Mouse (Mus musculus) midbrain, embryonic 15.5 days (tissue): ENCODE results near the gene Hnrnpa1. TPM values are rescaled to one million over a fixed set of nuclear protein-coding genes. Genes with fewer than 3 reads are reported as not detected.
"Not testable (repeated sequence)": the region's sequence is repeated elsewhere in the genome, so short reads cannot be mapped to it uniquely, and the experiment has no call there.

ENCODE experiments used
- ATAC-seq: fragments of 200-750 bp; cut with Nextera tagmentation; replicated peaks from 2 replicates; pipeline ENCODE4 v1.8.0; 2017; ENCODE audit warnings: moderate TSS enrichment
- H3K27ac ChIP-seq: fragments of 300-500 bp; sonication (generic); 2 replicates; pipeline ENCODE4 v1.5.1; 2015; ENCODE audit warnings: mild to moderate bottlenecking, inconsistent platforms
- H3K27me3 ChIP-seq: fragments of 300-500 bp; sonication (generic); replicated peaks from 2 replicates; pipeline ENCODE4 v1.6.1; 2015; ENCODE audit warnings: inconsistent platforms
- H3K36me3 ChIP-seq: fragments of 300-500 bp; sonication (generic); replicated peaks from 2 replicates; pipeline ENCODE4 v1.6.1; 2015; ENCODE audit warnings: inconsistent platforms
- H3K4me1 ChIP-seq: fragments of 300-500 bp; sonication (generic); 2 replicates; pipeline ENCODE4 v1.6.1; 2015; ENCODE audit warnings: inconsistent platforms
- H3K4me2 ChIP-seq: fragments of 300-500 bp; sonication (generic); 2 replicates; pipeline ENCODE4 v1.6.1; 2015; ENCODE audit warnings: inconsistent platforms, mild to moderate bottlenecking, moderate library complexity
- H3K4me3 ChIP-seq: fragments of 300-500 bp; sonication (generic); 2 replicates; pipeline ENCODE4 v1.5.1; 2015; ENCODE audit warnings: mild to moderate bottlenecking, inconsistent platforms
- H3K9ac ChIP-seq: fragments of 300-500 bp; sonication (generic); 2 replicates; pipeline ENCODE4 v1.6.1; 2015; ENCODE audit warnings: mild to moderate bottlenecking, inconsistent platforms
- H3K9me3 ChIP-seq: fragments of 300-500 bp; sonication (generic); 2 replicates; pipeline ENCODE4 v1.6.1; 2016; ENCODE audit warnings: inconsistent platforms
- WGBS: fragments of 180-500 bp; shearing (Covaris S2); methylation state at CpG from one replicate; pipeline ENCODE4 v1.1.7; 2015; ENCODE audit warnings: mixed read lengths; 5-methylcytosine and 5-hydroxymethylcytosine counted together
- polyA plus RNA-seq: library from polyadenylated mRNA; unstranded; fragments of >200 nt; fragmentation: Nextera tagmentation; extraction: Ambion mirVana; gene quantifications from 2 replicates; pipeline ENCODE4 v1.2.1, GENCODE M21; 2015

The Hnrnpa1 gene
- polyA plus RNA-seq, 1 experiment from 2014 or later: 721 TPM

DNA sequence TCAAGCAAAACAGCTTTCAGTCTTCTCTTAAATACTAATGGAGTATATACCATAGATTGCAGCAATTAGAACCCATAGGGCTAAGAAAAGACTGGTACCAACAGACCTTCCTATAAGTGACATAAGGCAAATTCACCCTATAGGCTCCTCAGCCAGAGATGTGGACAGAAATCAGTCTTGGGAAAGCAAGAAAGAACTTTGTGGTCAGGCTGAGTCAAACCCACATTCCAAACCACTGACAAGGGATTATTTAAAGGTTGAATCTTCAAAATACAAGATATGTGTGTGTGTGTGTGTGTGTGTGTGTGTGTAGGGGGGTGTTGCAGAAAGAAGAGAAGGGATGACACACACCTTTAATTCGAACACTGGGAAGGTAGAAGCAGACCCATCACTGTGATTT lies 18.8 kb upstream of the Hnrnpa1 start:
- Histone ChIP-seq H3K4me2 (no peak overlapping the region), H3K36me3 (no peaks in the 10 kb centered on the region), H3K4me1 (peaks cover 11% of the 10 kb centered on the region), H3K9me3 (no peaks in the 10 kb centered on the region), H3K4me3 (no peak overlapping the region), H3K27me3 (no peaks in the 10 kb centered on the region), H3K27ac (no peak overlapping the region), H3K9ac (no peak overlapping the region)
- no peak for ATAC-seq
- 100% methylated on average over 1 of the region's 1 CpGs for WGBS

GRCm38 (mm10) chr15:103224161-103224560 lies 16.1 kb upstream of the Hnrnpa1 start:
- Histone ChIP-seq H3K27me3 (no peaks in the 10 kb centered on the region), H3K27ac (no peak overlapping the region), H3K9ac (no peak overlapping the region), H3K36me3 (no peaks in the 10 kb centered on the region), H3K4me3 (no peak overlapping the region), H3K9me3 (no peaks in the 10 kb centered on the region), H3K4me2 (no peak overlapping the region), H3K4me1 (peaks cover 6% of the 10 kb centered on the region)
- 91% methylated on average over 2 of the region's 2 CpGs for WGBS
- no peak for ATAC-seq

DNA sequence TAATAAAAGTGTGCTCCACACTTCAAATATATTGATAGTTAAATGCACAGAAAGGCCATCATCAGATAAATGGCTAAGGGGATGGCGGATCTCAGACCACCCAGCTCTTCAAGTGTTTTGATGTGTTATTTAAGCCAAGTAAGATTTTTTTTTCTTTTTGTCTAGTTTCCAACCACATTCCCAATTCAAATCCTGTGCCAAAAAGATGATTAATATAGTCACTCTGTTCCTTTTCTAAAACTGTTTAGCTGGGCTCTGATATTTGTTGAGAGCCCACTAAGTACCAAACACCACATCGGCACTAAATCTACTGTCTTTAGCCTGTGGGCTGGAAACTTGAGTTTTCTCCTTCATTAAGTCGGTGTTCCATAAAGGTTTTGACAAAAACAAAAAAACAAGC lies 13.2 kb upstream of the Hnrnpa1 start:
- Histone ChIP-seq H3K9ac (no peak overlapping the region), H3K27me3 (no peaks in the 10 kb centered on the region), H3K36me3 (no peaks in the 10 kb centered on the region), H3K27ac (no peak overlapping the region), H3K4me2 (no peak overlapping the region), H3K9me3 (no peaks in the 10 kb centered on the region), H3K4me3 (no peak overlapping the region), H3K4me1 (no peaks in the 10 kb centered on the region)
- 79% methylated on average over 3 of the region's 3 CpGs for WGBS
- no peak for ATAC-seq

DNA sequence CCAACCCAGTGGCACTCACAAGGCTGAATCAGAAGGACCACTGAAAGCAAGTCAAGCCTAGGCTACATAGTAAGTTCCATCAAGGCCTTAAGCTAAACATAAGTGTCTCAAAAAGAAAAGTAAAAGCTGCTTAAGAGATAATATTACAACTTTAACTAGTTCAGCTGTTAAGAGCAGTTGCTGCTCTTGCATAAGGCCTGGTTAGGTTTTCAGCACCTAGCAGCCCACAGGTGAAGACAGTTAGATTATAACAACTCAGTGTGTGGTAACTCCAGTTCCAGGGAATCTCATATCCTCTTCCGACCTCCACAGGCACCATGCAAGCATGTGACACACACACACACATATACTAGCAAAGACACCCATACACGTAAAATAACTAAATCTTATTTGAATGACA lies 12.7 kb upstream of the Hnrnpa1 start:
- no peak overlapping the region for H3K27ac ChIP-seq
- no peaks in the 10 kb centered on the region for H3K36me3 ChIP-seq
- 93% methylated on average over 2 of the region's 2 CpGs for WGBS
- H3K9me3 ChIP-seq: no peaks in the 10 kb centered on the region
- H3K9ac ChIP-seq: no peak overlapping the region
- no peak for ATAC-seq
- H3K4me2 ChIP-seq: no peak overlapping the region
- H3K4me3 ChIP-seq: no peak overlapping the region
- H3K4me1 ChIP-seq: no peaks in the 10 kb centered on the region
- no peaks in the 10 kb centered on the region for H3K27me3 ChIP-seq

- 66% methylated on average over 2 of the region's 2 CpGs for WGBS
- no peaks in the 10 kb centered on the region for H3K9me3 ChIP-seq
- H3K4me2 ChIP-seq: no peak overlapping the region
- no peaks in the 10 kb centered on the region for H3K27me3 ChIP-seq
- no peak overlapping the region for H3K9ac ChIP-seq
- no peaks in the 10 kb centered on the region for H3K4me1 ChIP-seq
- no peak overlapping the region for H3K4me3 ChIP-seq
- H3K36me3 ChIP-seq: no peaks in the 10 kb centered on the region
- H3K27ac ChIP-seq: no peak overlapping the region
- ATAC-seq: no peak
Measured at GRCm38 (mm10) chr15:103228904-103229303, 11.3 kb upstream of the Hnrnpa1 start.

- WGBS: 90% methylated on average over 2 of the region's 2 CpGs
- H3K4me1 ChIP-seq: peaks cover 6% of the 10 kb centered on the region
- H3K27ac ChIP-seq: no peak overlapping the region
- no peak overlapping the region for H3K4me3 ChIP-seq
- no peaks in the 10 kb centered on the region for H3K27me3 ChIP-seq
- no peak overlapping the region for H3K9ac ChIP-seq
- H3K4me2 ChIP-seq: no peak overlapping the region
- no peaks in the 10 kb centered on the region for H3K9me3 ChIP-seq
- ATAC-seq: no peak
- no peaks in the 10 kb centered on the region for H3K36me3 ChIP-seq
Measured at GRCm38 (mm10) chr15:103233119-103233518, 7.1 kb upstream of the Hnrnpa1 start.

DNA sequence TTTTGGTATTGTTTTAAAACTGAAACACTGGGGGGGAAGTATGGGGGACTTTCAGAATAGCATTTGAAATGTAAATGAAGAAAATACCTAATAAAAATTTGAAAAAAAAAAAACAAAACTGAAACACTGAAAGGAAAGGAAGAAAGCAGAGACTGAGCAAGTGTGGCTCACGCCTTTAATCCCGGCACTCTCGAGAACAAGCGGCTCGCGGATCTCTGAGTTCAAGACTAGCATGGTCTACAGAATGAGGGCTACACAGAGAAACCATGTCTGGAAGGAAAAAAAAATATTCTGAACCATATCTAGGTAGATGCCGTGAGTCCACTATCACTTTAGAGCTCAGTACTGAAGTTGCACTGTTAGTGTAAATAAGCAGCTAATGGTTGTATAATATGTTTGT lies 2.9 kb upstream of the Hnrnpa1 start:
- Histone ChIP-seq H3K4me3 (no peak overlapping the region), H3K4me2 (no peak overlapping the region), H3K4me1 (peaks cover 26% of the 10 kb centered on the region), H3K27ac (no peak overlapping the region), H3K36me3 (peaks cover 3% of the 10 kb centered on the region; the same call in 1 of the 2 replicates), H3K9me3 (no peaks in the 10 kb centered on the region), H3K9ac (no peak overlapping the region), H3K27me3 (no peaks in the 10 kb centered on the region)
- no peak for ATAC-seq
- WGBS: 92% methylated on average over 7 of the region's 7 CpGs

DNA sequence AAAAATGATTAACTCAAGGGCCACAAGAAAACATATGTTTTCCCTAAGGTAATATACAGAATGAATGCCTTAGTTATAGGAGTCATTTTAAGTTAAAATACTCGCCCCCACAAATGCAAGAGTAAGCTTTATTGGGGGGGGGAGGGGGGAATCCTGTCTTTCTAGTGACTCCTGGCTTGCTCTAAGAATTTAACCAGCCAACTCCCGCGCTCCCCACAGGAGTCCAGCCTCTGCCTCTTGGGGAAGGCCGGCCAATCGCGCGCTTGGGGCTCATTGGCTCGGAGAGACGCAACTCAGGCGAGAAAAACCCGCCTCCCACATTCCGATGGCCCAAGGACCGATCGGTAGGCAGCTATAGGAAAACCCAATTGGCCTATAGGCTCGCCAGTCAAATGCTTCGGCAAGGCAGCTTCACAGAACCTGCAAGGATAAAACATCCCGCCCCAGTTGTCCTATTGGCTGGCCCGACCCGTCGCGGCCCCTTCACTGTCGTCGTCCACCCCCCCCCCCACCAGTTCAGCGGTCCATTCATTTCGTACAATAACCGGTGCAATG lies 1.0 kb upstream of the Hnrnpa1 start:
- Histone ChIP-seq H3K9ac (peak overlapping the region; percentile 46), H3K4me1 (peaks cover 43% of the 10 kb centered on the region), H3K36me3 (peaks cover 19% of the 10 kb centered on the region), H3K27me3 (no peaks in the 10 kb centered on the region), H3K4me3 (peak overlapping the region; percentile 59), H3K27ac (peak overlapping the region; percentile 93), H3K9me3 (no peaks in the 10 kb centered on the region), H3K4me2 (peak overlapping the region; percentile 76)
- peak; percentile 90 for ATAC-seq
- under 1% methylated on average over 26 of the region's 26 CpGs for WGBS

DNA sequence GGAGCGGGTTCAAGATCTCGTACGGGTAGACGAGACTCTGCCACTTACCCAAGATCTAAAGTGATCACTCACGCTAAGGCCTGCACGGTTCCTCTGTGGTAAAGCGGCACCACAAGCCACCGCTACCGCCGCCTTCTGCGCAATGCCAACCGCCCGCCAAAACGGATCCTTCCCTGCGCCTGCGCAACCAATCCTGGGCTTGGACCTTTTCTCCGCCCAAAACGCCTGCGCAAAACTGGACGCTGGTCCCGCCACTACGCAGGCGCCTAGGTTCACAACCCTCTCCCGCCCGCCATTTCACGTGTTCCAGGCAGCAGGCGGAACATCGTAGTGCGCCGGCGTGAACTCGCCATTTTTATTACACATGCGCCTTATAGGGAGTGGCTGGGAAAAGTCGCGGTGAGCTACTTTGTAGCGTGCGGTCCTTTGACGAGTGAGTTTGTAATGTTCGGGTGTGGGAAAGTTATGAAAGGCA lies 510 bp upstream of the Hnrnpa1 start, which contains the start of gene Cbx5:
TSS of gene Cbx5 (minus strand) at position 132 of the 475 bp plus-strand sequence.
- peaks cover 43% of the 10 kb centered on the region for H3K4me1 ChIP-seq
- ATAC-seq: peak; percentile 95

DNA sequence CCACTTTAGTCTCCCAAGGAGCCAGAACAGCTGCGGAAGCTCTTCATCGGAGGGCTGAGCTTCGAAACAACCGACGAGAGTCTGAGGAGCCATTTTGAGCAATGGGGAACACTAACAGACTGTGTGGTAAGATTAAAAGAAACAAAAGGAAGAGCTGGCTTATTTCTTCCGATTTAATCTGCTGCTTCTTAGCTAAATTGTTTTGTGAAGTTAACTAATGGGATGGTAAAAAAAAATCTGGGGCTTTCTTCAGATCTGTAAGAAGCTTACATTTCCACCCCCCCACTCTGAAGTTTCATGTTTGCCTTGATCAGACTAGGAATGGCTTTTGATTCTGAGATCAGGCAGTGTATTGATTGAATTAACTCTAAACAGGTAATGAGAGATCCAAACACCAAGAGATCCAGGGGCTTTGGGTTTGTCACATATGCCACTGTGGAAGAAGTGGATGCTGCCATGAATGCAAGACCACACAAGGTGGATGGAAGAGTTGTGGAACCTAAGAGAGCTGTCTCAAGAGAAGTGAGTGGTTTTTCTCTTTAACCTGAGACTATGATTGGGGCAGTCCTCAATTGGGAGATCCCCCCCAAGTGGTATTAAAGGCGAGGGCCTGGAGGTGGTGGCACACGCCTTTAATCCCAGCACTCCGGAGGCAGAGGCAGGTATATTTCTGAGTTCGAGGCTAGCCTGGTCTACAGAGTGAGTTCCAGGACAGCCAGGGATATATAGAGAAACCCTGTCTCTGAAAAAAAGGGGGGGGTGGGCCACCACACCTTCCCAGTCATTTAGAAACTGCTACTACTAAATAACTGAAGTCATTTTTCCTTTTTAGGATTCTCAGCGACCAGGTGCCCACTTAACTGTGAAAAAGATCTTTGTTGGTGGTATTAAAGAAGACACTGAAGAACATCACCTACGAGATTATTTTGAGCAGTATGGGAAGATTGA lies 1.1 kb downstream of the Hnrnpa1 start:
- peaks cover 31% of the 10 kb centered on the region for H3K36me3 ChIP-seq
- 13% methylated on average over 12 of the region's 12 CpGs for WGBS

More for the DNA sequence above, 510 bp upstream of the Hnrnpa1 start, which contains the start of gene Cbx5:
- Histone ChIP-seq H3K27me3 (no peaks in the 10 kb centered on the region), H3K36me3 (peaks cover 19% of the 10 kb centered on the region), H3K4me3 (peak within 1 kb of the TSS; percentile 59), H3K27ac (peak within 1 kb of the TSS; percentile 93), H3K4me2 (peak within 1 kb of the TSS; percentile 76), H3K9me3 (no peaks in the 10 kb centered on the region), H3K9ac (peak within 1 kb of the TSS; percentile 64)
- under 1% methylated on average over 39 of the region's 39 CpGs for WGBS

GRCm38 (mm10) chr15:103242885-103243284 lies 2.7 kb downstream of the Hnrnpa1 start:
- Histone ChIP-seq H3K27ac (no peak overlapping the region), H3K4me3 (peak overlapping the region; percentile 59; the same call in 1 of the 2 replicates), H3K4me2 (peak overlapping the region; percentile 75), H3K9me3 (no peaks in the 10 kb centered on the region), H3K36me3 (peaks cover 46% of the 10 kb centered on the region), H3K27me3 (no peaks in the 10 kb centered on the region), H3K9ac (no peak overlapping the region), H3K4me1 (peaks cover 46% of the 10 kb centered on the region)
- WGBS: 75% methylated on average over 8 of the region's 8 CpGs
- no peak for ATAC-seq

More for the DNA sequence above, 1.1 kb downstream of the Hnrnpa1 start:
- not testable (repeated sequence) for H3K9me3 ChIP-seq, H3K27me3 ChIP-seq, ATAC-seq
- peak overlapping the region; percentile 75 for H3K4me2 ChIP-seq
- peak overlapping the region; percentile 93 for H3K27ac ChIP-seq
- H3K4me1 ChIP-seq: peaks cover 49% of the 10 kb centered on the region
- H3K9ac ChIP-seq: peak overlapping the region; percentile 64
- peak overlapping the region; percentile 59 for H3K4me3 ChIP-seq

- no peaks in the 10 kb centered on the region for H3K27me3 ChIP-seq
- H3K36me3 ChIP-seq: peaks cover 60% of the 10 kb centered on the region
- no peaks in the 10 kb centered on the region for H3K9me3 ChIP-seq
- H3K9ac ChIP-seq: no peak overlapping the region
- ATAC-seq: no peak
- no peak overlapping the region for H3K4me2 ChIP-seq
- no peak overlapping the region for H3K4me3 ChIP-seq
- WGBS: 80% methylated on average over 6 of the region's 6 CpGs
- H3K4me1 ChIP-seq: peaks cover 34% of the 10 kb centered on the region
- no peak overlapping the region for H3K27ac ChIP-seq
Measured at GRCm38 (mm10) chr15:103245616-103246015, 5.4 kb downstream of the Hnrnpa1 start.
